Mouse (Mus musculus) kidney, postnatal 14 days (tissue): ENCODE data around the gene Igf1.
A peak's percentile ranks its signal among the peaks of the same experiment; 100 is the strongest.

Source experiments
- DNase-seq: peaks from one replicate; pipeline ENCODE4 v3.0.0; 2022; ENCODE audit warnings: mixed read lengths

Igf1 gene

GRCm38 (mm10) chr10:87860181-87861103, 2.4 kb downstream of the Igf1 start:
- peak; percentile 51 for DNase-seq

GRCm38 (mm10) chr10:87861104-87861455, 3.0 kb downstream of the Igf1 start:
- DNase-seq: no peak

GRCm38 (mm10) chr10:87862899-87863298, 4.8 kb downstream of the Igf1 start:
- peak; percentile 24 for DNase-seq

- peak; percentile 48 for DNase-seq
Observed at GRCm38 (mm10) chr10:87863326-87863725, 5.3 kb downstream of the Igf1 start.

- no peak for DNase-seq
Observed at GRCm38 (mm10) chr10:87865712-87866111, 7.6 kb downstream of the Igf1 start.

- DNase-seq: no peak
Observed at GRCm38 (mm10) chr10:87866448-87866847, 8.4 kb downstream of the Igf1 start.

GRCm38 (mm10) chr10:87867217-87867616, 9.2 kb downstream of the Igf1 start:
- no peak for DNase-seq

GRCm38 (mm10) chr10:87867631-87868030, 9.6 kb downstream of the Igf1 start:
- no peak for DNase-seq

- no peak for DNase-seq
Observed at GRCm38 (mm10) chr10:87868349-87869053, 10.4 kb downstream of the Igf1 start.

GRCm38 (mm10) chr10:87869151-87869550, 11.1 kb downstream of the Igf1 start:
- DNase-seq: no peak

GRCm38 (mm10) chr10:87869691-87870090, 11.6 kb downstream of the Igf1 start:
- DNase-seq: no peak

GRCm38 (mm10) chr10:87871863-87872647, 14.0 kb downstream of the Igf1 start:
- DNase-seq: peak; percentile 39

- DNase-seq: peak; percentile 34
Observed at GRCm38 (mm10) chr10:87872854-87873253, 14.8 kb downstream of the Igf1 start.

GRCm38 (mm10) chr10:87873516-87873915, 15.5 kb downstream of the Igf1 start:
- DNase-seq: no peak

GRCm38 (mm10) chr10:87880071-87880785, 22.2 kb downstream of the Igf1 start:
- no peak for DNase-seq

GRCm38 (mm10) chr10:87885326-87886040, 27.4 kb downstream of the Igf1 start:
- no peak for DNase-seq

- DNase-seq: peak; percentile 32
Observed at GRCm38 (mm10) chr10:87889850-87890249, 31.8 kb downstream of the Igf1 start.

GRCm38 (mm10) chr10:87892256-87892655, 34.2 kb downstream of the Igf1 start:
- DNase-seq: no peak

- no peak for DNase-seq
Observed at GRCm38 (mm10) chr10:87893272-87893671, 35.2 kb downstream of the Igf1 start.

GRCm38 (mm10) chr10:87894461-87895120, 36.5 kb downstream of the Igf1 start:
- no peak for DNase-seq

GRCm38 (mm10) chr10:87895351-87895750, 37.3 kb downstream of the Igf1 start:
- no peak for DNase-seq
